Mouse (Mus musculus): Measurements from ENCODE around the gene Adora3.
"Not testable (repeated sequence)": the region's sequence is repeated elsewhere in the genome, so short reads cannot be mapped to it uniquely, and the experiment has no call there.

Gene Adora3

DNA sequence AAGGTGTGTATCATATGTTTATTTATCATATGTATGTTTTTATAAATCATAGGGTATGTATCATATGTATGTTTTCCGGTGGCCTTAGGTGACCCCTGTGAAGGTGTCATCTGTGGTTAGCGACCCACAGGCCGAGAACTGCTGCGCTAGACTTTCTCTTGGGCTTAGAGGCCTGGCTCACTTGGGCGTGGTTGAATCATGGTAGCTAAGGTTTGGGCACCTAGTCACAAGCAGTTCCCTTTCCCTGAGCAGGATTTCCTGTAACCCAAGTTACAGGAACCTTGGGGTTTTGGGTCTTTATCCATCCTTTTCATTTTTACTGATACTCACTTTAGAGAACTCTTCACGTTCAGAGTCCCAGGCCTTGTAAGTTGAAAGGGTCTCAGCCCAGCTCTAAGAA lies 29.6 kb downstream of the Adora3 start:
- no peak for DNase-seq (ENCODE audit: low read depth, low spot score)

GRCm38 (mm10) chr3:105900716-105901115 lies 30.1 kb downstream of the Adora3 start:
- no peak for DNase-seq (ENCODE audit: low read depth, low spot score)

GRCm38 (mm10) chr3:105901468-105901867 lies 30.8 kb downstream of the Adora3 start:
- DNase-seq (ENCODE audit: low read depth, low spot score) = no peak

GRCm38 (mm10) chr3:105904213-105904612 lies 33.6 kb downstream of the Adora3 start:
- no peak for DNase-seq (ENCODE audit: low read depth, low spot score)

GRCm38 (mm10) chr3:105904721-105905120 lies 34.1 kb downstream of the Adora3 start:
- DNase-seq (ENCODE audit: low read depth, low spot score) = no peak

DNA sequence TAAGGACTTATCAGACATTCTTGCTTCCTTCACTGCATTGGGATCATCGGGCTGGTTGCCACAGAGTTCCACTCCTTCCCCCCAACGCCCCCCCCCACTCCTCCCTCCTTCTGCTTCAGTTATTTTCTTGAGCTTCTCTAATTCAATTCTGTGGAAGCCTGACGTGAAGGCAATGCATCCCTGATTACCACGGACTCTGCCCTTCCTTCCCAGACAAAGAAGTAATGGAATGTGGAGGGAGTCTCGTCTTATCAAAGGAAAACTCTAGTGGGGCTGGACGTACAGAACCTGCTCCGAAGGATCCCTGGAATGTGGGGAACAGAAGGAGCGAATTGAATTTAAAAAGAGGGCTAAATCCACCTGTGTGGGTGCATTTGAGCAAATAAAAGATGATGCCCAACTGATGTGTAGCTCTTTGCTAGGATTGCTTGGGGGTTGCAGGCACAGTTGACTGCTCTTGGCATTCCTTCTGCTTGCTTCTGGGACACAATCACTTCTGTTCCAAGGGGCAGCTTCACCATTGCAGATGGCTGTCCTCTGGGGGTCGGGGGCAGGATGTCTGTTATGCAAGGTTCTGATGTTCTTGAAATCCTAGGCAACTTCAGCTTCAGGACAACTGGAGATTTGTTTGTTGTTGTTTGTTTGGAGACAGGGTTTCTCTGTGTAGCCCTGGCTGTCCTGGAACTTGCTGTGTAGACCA lies 37.4 kb downstream of the Adora3 start:
- no peak for DNase-seq (ENCODE audit: low read depth, low spot score)

DNA sequence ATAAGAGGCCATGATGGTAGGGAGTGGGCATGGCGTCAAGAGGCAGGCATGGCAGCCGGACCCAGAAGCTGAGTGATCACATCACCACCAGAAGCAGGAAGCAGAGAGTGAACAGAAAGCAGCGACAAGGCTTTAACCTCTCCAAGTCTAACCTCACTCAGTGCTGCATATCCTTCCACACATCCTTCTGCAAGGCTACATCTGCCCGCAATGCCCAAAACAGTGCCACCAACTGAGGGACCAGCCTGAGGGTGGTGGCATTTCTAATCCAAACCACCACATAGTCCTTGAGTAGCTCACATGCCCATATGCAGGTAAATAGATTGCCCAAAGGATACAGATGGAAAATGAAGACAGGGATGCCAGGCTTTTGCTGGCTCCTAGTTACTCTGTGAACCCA lies 38.3 kb downstream of the Adora3 start:
- no peak for DNase-seq (ENCODE audit: low read depth, low spot score)

- no peak for DNase-seq (ENCODE audit: low read depth, low spot score)
Measured at GRCm38 (mm10) chr3:105910519-105911190, 40.0 kb downstream of the Adora3 start.

DNA sequence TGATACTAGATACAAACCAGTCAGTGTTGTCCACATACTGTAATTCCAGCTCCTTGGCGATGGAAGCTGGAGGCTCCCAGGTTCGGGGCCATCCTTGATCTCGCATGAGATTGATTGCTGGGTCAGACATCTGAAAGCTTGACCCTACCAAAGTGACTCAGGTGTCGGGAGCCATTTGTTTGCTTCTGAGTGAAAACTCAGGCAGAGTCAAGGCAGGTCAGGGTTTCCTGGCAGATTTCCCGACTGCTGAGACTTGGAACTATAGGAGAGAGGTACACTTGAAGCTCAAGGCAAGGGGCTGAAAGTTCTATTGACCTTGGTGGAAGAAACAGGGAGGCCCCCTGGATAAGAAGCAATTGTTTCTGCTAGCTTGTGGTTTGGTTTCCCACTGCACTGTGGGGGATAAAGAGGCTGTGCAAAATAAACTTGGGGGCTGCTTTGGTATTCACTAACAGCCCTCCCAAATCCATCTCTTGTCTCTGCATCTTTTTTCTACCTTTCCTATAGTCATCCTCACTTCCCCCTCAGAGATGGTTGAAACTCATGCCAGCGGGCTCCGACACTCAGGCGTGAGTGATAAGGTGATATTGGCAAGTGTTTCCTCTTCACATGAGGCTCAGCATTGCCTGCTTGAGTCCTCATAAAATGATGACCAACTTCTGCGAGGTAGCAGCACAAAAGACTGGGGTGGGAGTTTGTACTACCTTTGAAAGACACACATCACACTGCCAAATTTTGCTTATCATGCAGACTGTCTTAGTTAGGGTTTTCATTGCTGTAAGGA lies 41.6 kb downstream of the Adora3 start:
- no peak for DNase-seq (ENCODE audit: low read depth, low spot score)

DNA sequence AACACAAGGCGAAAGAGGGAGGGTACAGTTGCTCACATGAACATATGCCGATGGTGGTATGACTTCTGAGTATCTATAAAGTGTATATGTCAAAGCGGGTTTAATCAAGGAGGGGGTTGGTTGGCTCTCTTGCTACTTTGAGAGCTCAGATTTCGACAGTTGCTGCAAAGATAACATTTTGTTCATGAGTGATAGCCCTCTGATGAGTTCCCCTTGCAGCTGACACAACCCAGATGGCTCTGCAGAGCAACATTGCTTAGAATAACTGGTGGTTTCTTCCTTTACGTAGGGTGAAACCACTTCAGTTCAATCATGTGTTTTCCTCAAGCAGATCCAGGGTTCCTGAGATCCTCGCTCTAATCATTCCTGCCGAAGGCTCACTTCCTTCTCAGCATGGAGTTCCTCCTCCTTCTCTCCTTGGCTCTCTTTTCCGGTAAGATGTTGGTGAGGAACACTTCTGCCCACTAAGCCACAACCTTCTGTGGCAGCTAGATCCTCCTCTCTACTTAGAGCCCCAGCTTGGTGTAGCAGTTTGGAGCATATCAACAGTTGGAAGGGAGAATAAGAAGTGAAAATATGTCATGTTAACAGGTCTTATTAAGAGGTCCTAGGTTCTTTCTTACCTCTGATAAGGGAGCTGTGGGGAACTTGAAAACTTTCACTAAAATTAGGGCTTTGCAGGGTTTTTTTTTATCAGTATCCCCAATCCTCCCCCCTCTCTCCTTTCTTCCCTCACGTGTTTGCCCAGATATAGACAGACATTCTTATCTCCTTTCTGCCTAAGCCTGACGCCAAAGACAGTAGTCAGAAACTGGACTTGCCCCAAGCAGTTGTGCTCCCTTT lies 43.4 kb downstream of the Adora3 start:
- no peak for DNase-seq (ENCODE audit: low read depth, low spot score)

- DNase-seq (ENCODE audit: low read depth, low spot score) = no peak
Measured at GRCm38 (mm10) chr3:105915281-105915680, 44.6 kb downstream of the Adora3 start.

DNA sequence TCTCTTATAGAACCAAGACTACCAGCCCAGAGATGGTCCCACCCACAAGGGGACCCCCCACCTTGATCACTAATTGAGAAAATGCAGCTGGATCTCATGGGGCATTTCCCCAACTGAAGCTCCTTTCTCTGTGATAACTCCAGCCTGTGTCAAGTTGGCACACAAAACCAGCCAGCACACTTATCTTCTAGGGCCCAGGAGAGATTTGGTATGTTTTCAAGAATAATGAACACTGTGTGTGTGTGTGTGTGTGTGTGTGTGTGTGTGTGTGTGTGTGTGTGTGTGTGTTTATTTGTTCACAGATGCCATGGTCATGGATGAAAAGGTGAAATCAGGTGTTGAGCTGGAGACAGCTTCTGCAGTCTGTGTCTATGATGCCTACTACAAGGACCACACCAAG lies 45.8 kb downstream of the Adora3 start:
- not testable (repeated sequence) for DNase-seq (ENCODE audit: low read depth, low spot score)

DNA sequence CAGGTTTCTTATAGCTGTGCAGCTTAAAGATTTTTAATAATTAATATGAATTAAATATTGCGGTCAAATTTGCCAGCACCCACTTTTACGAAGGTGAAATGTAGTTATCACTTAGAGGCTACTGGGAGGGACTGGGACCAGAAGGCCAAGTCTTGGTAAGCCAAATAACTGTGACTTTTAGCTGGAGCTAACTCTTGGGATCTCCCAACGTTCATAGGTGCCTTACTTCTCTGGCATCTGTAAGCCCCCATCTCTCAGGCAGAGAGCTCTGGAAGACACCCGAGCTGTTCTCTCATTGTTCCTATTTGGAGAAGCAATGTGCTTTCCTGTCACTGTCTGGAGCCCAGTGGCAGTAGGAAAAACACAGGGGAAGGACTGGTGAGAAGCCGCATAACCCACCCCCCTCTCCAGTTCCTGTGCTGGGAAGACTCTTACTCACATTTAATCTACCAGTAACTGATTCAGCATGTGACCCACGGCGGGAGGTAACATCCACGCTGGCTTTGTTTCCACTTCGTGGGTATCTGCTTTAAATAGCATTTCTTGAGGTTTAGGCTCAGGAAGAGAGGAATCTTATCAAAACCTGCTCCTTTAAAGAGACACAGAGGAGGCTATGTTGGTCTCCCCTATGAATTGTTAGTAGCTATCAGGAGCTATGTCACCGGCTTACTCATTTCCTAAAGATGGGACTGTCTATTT lies 47.1 kb downstream of the Adora3 start:
- no peak for DNase-seq (ENCODE audit: low read depth, low spot score)

GRCm38 (mm10) chr3:105918355-105918745 lies 47.7 kb downstream of the Adora3 start:
- no peak for DNase-seq (ENCODE audit: low read depth, low spot score)

DNA sequence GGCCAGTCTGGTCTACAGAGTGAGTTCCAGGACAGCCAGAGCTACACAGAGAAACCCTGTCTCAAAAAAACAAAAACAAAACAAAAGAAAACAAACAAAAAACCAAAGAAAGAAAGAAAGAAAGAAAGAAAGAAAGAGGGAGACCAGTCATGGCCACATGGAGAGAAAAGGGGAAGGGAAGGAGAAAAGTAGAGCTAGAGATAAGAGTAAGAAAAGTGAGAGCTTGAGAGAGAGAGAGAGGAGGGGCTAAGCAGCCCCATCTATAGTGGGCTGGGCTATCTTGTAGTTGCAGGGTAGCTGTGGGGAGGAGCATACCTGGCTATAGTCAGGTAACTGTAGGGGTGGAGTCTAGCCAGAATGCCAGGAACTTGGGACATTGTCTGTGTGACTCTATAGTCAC lies 50.1 kb downstream of the Adora3 start:
- DNase-seq (ENCODE audit: low read depth, low spot score) = not testable (repeated sequence)

- DNase-seq (ENCODE audit: low read depth, low spot score) = no peak
Measured at GRCm38 (mm10) chr3:105921959-105922358, 51.3 kb downstream of the Adora3 start.

DNA sequence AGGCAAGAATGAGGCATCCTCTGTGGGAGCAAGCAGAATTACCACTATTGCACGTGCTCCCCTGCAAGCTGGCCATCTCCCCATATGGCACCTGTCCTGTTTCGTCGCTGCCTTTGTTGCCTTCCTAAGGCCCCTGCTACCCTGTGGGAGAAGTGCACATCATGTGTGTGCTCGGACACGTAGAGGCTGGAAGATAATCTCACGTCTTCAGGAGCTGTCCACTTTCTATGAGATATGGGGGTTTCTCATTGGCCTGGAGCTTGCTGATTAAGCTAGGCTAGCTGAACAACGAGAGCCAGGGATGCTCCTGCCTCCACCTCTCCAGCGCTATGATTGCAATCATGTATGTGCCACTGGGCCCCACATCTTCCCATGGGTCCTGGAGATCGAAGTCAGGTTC lies 54.0 kb downstream of the Adora3 start:
- DNase-seq (ENCODE audit: low read depth, low spot score) = no peak

DNA sequence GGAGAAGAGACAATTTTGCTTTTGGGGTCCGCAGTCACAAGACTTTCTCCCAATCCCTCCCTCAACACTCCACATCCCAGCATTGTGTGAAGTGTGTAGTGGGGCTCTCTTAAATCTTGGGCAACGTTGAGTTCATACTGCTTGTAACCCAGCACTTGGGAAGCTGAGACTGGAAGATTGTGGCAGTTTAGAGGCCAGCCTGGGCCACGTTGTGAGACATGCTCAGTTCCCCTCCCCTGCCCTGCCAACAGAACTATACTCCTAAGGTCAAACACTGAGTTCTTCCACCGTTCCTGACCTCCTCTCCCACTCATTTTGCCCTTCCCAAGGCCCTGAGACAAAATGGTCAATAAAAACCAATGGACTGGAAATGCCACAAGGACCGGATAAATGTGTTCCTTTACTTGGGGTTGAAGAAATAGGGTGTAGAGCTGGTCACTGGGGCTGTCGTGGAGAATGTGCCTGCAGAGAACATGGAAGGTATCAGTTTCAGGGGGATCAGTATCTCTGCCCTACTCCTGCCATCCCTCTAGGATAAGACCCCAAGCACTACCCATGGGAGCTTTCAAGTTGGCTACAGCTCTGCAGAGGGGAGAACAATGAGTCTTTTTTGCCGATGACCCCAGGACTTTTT lies 57.0 kb downstream of the Adora3 start:
- no peak for DNase-seq (ENCODE audit: low read depth, low spot score)

- no peak for DNase-seq (ENCODE audit: low read depth, low spot score)
Measured at GRCm38 (mm10) chr3:105928195-105928569, 57.5 kb downstream of the Adora3 start.

DNA sequence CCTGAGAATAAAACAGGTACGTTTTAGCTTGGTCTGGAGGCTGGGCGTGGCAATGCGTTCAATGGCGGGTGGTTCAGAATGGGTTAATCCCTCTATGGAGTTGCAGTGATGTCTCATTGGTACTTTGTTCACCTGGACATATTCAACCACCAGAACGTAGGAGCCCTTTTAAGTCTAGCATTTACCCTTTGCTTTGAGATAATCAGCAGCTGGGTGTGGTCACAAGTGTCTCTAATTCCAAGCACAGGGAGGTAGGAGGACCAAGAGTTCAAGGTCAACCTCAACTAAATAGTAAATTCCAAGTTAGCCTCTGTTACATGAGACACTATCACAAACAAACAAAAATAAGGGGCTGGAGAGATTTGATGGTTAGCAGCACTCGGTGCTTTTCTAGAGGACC lies 58.1 kb downstream of the Adora3 start:
- no peak for DNase-seq (ENCODE audit: low read depth, low spot score)

DNA sequence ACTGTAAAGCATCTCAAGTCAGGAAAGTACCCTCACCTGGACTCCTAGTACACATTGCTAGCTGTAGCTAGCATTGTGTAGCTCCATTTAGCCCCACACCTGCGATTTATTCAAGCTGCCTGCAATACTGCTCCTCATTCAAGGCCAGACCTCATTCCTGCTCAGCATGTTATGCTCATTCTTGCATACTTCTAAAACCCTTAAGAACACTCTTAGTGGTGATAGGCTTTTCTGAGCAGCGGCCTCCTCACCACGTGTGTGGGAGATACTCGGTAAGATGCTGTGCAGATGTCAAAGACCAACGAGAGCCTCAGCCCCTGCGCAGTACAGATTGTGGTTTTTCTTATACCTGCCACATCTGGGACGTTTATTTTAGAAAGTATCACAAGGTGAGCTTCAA lies 59.2 kb downstream of the Adora3 start:
- no peak for DNase-seq (ENCODE audit: low read depth, low spot score)
